Mouse (Mus musculus) midbrain, embryonic 10.5 days (tissue): ENCODE data around the gene Il12rb1. TPM values are rescaled to one million over a fixed set of nuclear protein-coding genes. Genes with fewer than 3 reads are reported as not detected.

Source experiments
- DNase-seq: peaks from one replicate; pipeline ENCODE4 v3.0.0-alpha.2; 2017; ENCODE audit warnings: low spot score
- H3K27ac ChIP-seq: fragments of 300-500 bp; sonication (generic); replicated peaks from 2 replicates; pipeline ENCODE4 v1.5.1; 2016; ENCODE audit warnings: mild to moderate bottlenecking
- H3K27me3 ChIP-seq: fragments of 300-500 bp; sonication (generic); 2 replicates; pipeline ENCODE4 v1.6.1; 2016; ENCODE audit warnings: low read depth, mild to moderate bottlenecking; ENCODE audit not compliant: poor library complexity, severe bottlenecking
- H3K36me3 ChIP-seq: fragments of 300-500 bp; sonication (generic); 2 replicates; pipeline ENCODE4 v1.6.1; 2016; ENCODE audit warnings: mild to moderate bottlenecking, moderate library complexity
- H3K4me1 ChIP-seq: fragments of 300-500 bp; sonication (generic); 2 replicates; pipeline ENCODE4 v1.6.1; 2016
- H3K4me3 ChIP-seq: fragments of 300-500 bp; sonication (generic); 2 replicates; pipeline ENCODE4 v1.5.1; 2016; ENCODE audit warnings: mild to moderate bottlenecking, moderate library complexity
- H3K9me3 ChIP-seq: fragments of 300-500 bp; sonication (generic); replicated peaks from 2 replicates; pipeline ENCODE4 v1.6.1; 2016; ENCODE audit warnings: mild to moderate bottlenecking
- WGBS: fragments of 180-500 bp; shearing (Covaris S2); methylation state at CpG from one replicate; pipeline ENCODE4 v1.1.7; 2016; 5-methylcytosine and 5-hydroxymethylcytosine counted together
- microRNA-seq: library from miRNA; unstranded; fragments of <30 nt; microRNA quantifications from one replicate; pipeline ENCODE4, GENCODE M21; 2017
- polyA plus RNA-seq: library from polyadenylated mRNA; unstranded; fragments of >200 nt; fragmentation: Nextera tagmentation; extraction: Ambion mirVana; gene quantifications from 2 replicates; pipeline ENCODE4 v1.2.1, GENCODE M21; 2016

Gene Il12rb1
- polyA plus RNA-seq, 1 experiment from 2014 or later: 0.05 TPM

GRCm38 (mm10) chr8:70868559-70869198, 60.4 kb downstream of the Il12rb1 start:
- Histone ChIP-seq H3K27me3 (peaks cover 8% of the 10 kb centered on the region), H3K9me3 (no peaks in the 10 kb centered on the region), H3K36me3 (peaks cover 18% of the 10 kb centered on the region), H3K4me3 (peak overlapping the region; percentile 41), H3K4me1 (peaks cover 74% of the 10 kb centered on the region), H3K27ac (peak overlapping the region; percentile 75)
- DNase-seq: peak; percentile 71
- WGBS: 10% methylated on average over 40 of the region's 40 CpGs

GRCm38 (mm10) chr8:70869199-70869571, 60.9 kb downstream of the Il12rb1 start:
- peak overlapping the region; percentile 75 for H3K27ac ChIP-seq
- H3K36me3 ChIP-seq: peaks cover 18% of the 10 kb centered on the region
- H3K4me1 ChIP-seq: peaks cover 72% of the 10 kb centered on the region
- no peaks in the 10 kb centered on the region for H3K9me3 ChIP-seq
- no peak for DNase-seq
- peak overlapping the region; percentile 41 for H3K4me3 ChIP-seq
- WGBS: 39% methylated on average over 5 of the region's 5 CpGs
- H3K27me3 ChIP-seq: peaks cover 8% of the 10 kb centered on the region

GRCm38 (mm10) chr8:70869601-70870041, 61.4 kb downstream of the Il12rb1 start:
- whole genome bisulfite sequencing: 51% methylated on average over 16 of the region's 16 CpGs
- peak overlapping the region; percentile 75 for H3K27ac ChIP-seq
- peak; percentile 75 for DNase-seq
- H3K4me3 ChIP-seq: peak overlapping the region; percentile 41
- H3K9me3 ChIP-seq: no peaks in the 10 kb centered on the region
- peaks cover 8% of the 10 kb centered on the region for H3K27me3 ChIP-seq
- H3K4me1 ChIP-seq: peaks cover 71% of the 10 kb centered on the region
- H3K36me3 ChIP-seq: peaks cover 18% of the 10 kb centered on the region

Small RNAs within 50 kb of the gene (microRNA-seq; reads per million reads assigned to microRNA genes)
- not detected for gene Mir7240

Other genes with a start within 250 kb of the Il12rb1 start
- 126 and 137 TPM in 2 replicates for gene Isyna1, start 214.1 kb upstream of the Il12rb1 start, polyA plus RNA-seq
- gene Ssbp4, start 199.6 kb upstream of the Il12rb1 start, polyA plus RNA-seq: 73.3 and 78.8 TPM in 2 replicates
- 1.1 and 1.2 TPM in 2 replicates for gene Lrrc25, start 192.3 kb upstream of the Il12rb1 start, polyA plus RNA-seq
- not detected in 2 replicates for gene Gdf15, start 176.0 kb upstream of the Il12rb1 start, polyA plus RNA-seq
- gene Pgpep1, start 148.1 kb upstream of the Il12rb1 start, polyA plus RNA-seq: 51.8 and 89.7 TPM in 2 replicates
- 315 and 355 TPM in 2 replicates for gene Lsm4, start 135.2 kb upstream of the Il12rb1 start, polyA plus RNA-seq
- gene Jund, start 109.5 kb upstream of the Il12rb1 start, polyA plus RNA-seq: 62.5 and 78.6 TPM in 2 replicates
- gene Iqcn, start 105.0 kb upstream of the Il12rb1 start, polyA plus RNA-seq: not detected in 2 replicates
- gene Gm3336, start 89.9 kb upstream of the Il12rb1 start, polyA plus RNA-seq: not detected in 2 replicates
- gene Pde4c, start 84.7 kb upstream of the Il12rb1 start, polyA plus RNA-seq: 0.72 and 0.78 TPM in 2 replicates
- 17.2 and 40.7 TPM in 2 replicates for gene Rab3a, start 53.8 kb upstream of the Il12rb1 start, polyA plus RNA-seq
- gene Mpv17l2, start 47.5 kb upstream of the Il12rb1 start, polyA plus RNA-seq: 31.7 and 34.6 TPM in 2 replicates
- 66.2 and 66.6 TPM in 2 replicates for gene Pik3r2, start 31.7 kb upstream of the Il12rb1 start, polyA plus RNA-seq
- gene Mast3, start 3.4 kb upstream of the Il12rb1 start, polyA plus RNA-seq: 9.8 and 12.1 TPM in 2 replicates
- 5.2 and 7.3 TPM in 2 replicates for gene Arrdc2, start 31.3 kb downstream of the Il12rb1 start, polyA plus RNA-seq
- 9.1 and 13.4 TPM in 2 replicates for gene Kcnn1, start 54.8 kb downstream of the Il12rb1 start, polyA plus RNA-seq
- gene Ccdc124, start 65.5 kb downstream of the Il12rb1 start, polyA plus RNA-seq: 180 and 183 TPM in 2 replicates
- gene Slc5a5, start 84.3 kb downstream of the Il12rb1 start, polyA plus RNA-seq: 0.42 and 0.63 TPM in 2 replicates
- 3,389 and 3,784 TPM in 2 replicates for gene Rpl18a, start 89.0 kb downstream of the Il12rb1 start, polyA plus RNA-seq
- gene Map1s, start 97.5 kb downstream of the Il12rb1 start, polyA plus RNA-seq: 69.4 and 74.0 TPM in 2 replicates